Comparison of ENCODE assay signal across 14 mouse cellular contexts in the genomic region with DNA sequence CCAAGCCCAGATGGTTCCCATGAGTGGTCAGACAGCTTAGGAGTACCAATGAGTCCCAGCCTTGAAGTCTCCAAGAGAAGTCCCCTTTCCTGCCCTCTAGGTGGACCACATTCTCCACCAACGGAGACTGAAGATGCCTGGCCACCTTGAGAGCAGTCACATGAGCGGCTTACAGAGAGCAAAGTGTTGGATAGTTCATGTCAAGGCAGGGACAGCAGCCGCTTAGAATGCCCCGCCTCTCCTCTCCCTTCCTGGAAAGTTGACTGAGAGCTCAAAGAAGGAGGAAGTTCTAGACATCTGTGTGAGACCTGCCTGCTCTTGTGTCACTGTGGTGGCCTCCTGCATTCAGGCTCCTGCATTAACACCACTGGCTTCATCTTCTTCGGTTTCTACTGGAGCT. TPM values are rescaled to one million over a fixed set of nuclear protein-coding genes. Genes with fewer than 3 reads are reported as not detected.
DNase-seq lines count a peak whose midpoint lies in the region; ATAC-seq lines count a peak whose summit lies in the region.
"Had no signal": no experiment of that assay in that cellular context is flagged by ENCODE, and none has a peak within 500 bp of the region (broad histone marks: within the 10 kb centered on the region; RNA-seq: fewer than 3 reads in every experiment).

A gene (minus strand): TSS at position 135 of the 400 bp plus-strand sequence.

- no peaks in the 10 kb centered on the region for H3K36me3 ChIP-seq in liver, embryonic 12.5 days
- H3K36me3 ChIP-seq in midbrain, embryonic 16.5 days (ENCODE audit: control insufficient read depth, insufficient read depth, low read length): no peaks in the 10 kb centered on the region
- H3K36me3 ChIP-seq: embryonic facial prominence, embryonic 12.5 days; midbrain, embryonic 12.5 days; neural tube, embryonic 15.5 days had no signal

- 19% methylated on average over 5 of the region's 5 CpGs for WGBS in liver, embryonic 12.5 days (ENCODE audit: insufficient replicate concordance)
- WGBS in midbrain, embryonic 16.5 days: 85% methylated on average over 5 of the region's 5 CpGs

- no peaks in the 10 kb centered on the region for H3K27me3 ChIP-seq in liver, embryonic 12.5 days (replicated peaks)
- H3K27me3 ChIP-seq in midbrain, embryonic 16.5 days (ENCODE audit: control insufficient read depth, insufficient read depth, low read depth, low read length): no peaks in the 10 kb centered on the region
- H3K27me3 ChIP-seq: embryonic facial prominence, embryonic 12.5 days; midbrain, embryonic 12.5 days; neural tube, embryonic 15.5 days had no signal

- H3K4me1 ChIP-seq in liver, embryonic 12.5 days: peaks cover 26% of the 10 kb centered on the region; the same call in 1 of the 2 replicates
- peaks cover 9% of the 10 kb centered on the region for H3K4me1 ChIP-seq in midbrain, embryonic 16.5 days (ENCODE audit: control insufficient read depth, insufficient read depth, low read length)
- H3K4me1 ChIP-seq: midbrain, embryonic 12.5 days; neural tube, embryonic 15.5 days had no signal

- no peak within 1 kb of the TSS for H3K4me3 ChIP-seq in liver, embryonic 12.5 days
- H3K4me3 ChIP-seq in midbrain, embryonic 16.5 days (ENCODE audit: low read depth, low read length): no peak within 1 kb of the TSS
- H3K4me3 ChIP-seq: embryonic facial prominence, embryonic 12.5 days; midbrain, embryonic 12.5 days; neural tube, embryonic 15.5 days had no signal

- peak; percentile 13 for DNase-seq in liver
- DNase-seq in lung, postnatal 36 days: peak; percentile 63
- peak; percentile 59 for DNase-seq in thymus, postnatal 0 days (ENCODE audit: low spot score)
- DNase-seq in kidney, postnatal 36 days: no peak
- no peak for DNase-seq in kidney, postnatal 10 days
- DNase-seq: kidney, adult 9 months; left cerebral cortex, postnatal 4 days had no signal

- no peak for ATAC-seq in liver, embryonic 12.5 days
- ATAC-seq in hematopoietic stem cell, adult 5-6 weeks (replicated peaks in 1 of 2; ENCODE audit: insufficient read depth in 1 of 2, low FRiP score in 2 of 2, low TSS enrichment in 1 of 2, low read depth in 1 of 2, poor library complexity in 2 of 2, severe bottlenecking in 2 of 2): peak; percentile 77 to 79
- no peak for ATAC-seq in midbrain, embryonic 16.5 days

- no peaks in the 10 kb centered on the region for H3K9me3 ChIP-seq in liver, embryonic 12.5 days (replicated peaks)
- no peaks in the 10 kb centered on the region for H3K9me3 ChIP-seq in midbrain, embryonic 16.5 days (replicated peaks; ENCODE audit: control insufficient read depth, low read length, poor library complexity, severe bottlenecking)
- H3K9me3 ChIP-seq: embryonic facial prominence, embryonic 12.5 days; midbrain, embryonic 12.5 days; neural tube, embryonic 15.5 days had no signal

- no peak within 1 kb of the TSS for H3K27ac ChIP-seq in liver, embryonic 12.5 days
- H3K27ac ChIP-seq in midbrain, embryonic 16.5 days (ENCODE audit: low read length): no peak within 1 kb of the TSS
- H3K27ac ChIP-seq: embryonic facial prominence, embryonic 12.5 days; midbrain, embryonic 12.5 days; neural tube, embryonic 15.5 days had no signal

- no peak within 1 kb of the TSS for H3K9ac ChIP-seq in liver, embryonic 12.5 days
- no peak within 1 kb of the TSS for H3K9ac ChIP-seq in midbrain, embryonic 16.5 days (ENCODE audit: low read depth, low read length)
- H3K9ac ChIP-seq: embryonic facial prominence, embryonic 12.5 days; midbrain, embryonic 12.5 days; neural tube, embryonic 15.5 days had no signal

- H3K4me2 ChIP-seq in liver, embryonic 12.5 days: no peak within 1 kb of the TSS
- H3K4me2 ChIP-seq in midbrain, embryonic 16.5 days (ENCODE audit: low read length): no peak within 1 kb of the TSS
- H3K4me2 ChIP-seq: embryonic facial prominence, embryonic 12.5 days; midbrain, embryonic 12.5 days; neural tube, embryonic 15.5 days had no signal

RNA-seq across cellular contexts. Expression of the gene that starts here (rescaled TPM):
- not detected in 2 replicates for polyA plus RNA-seq in liver, embryonic 12.5 days (2016; fragmentation: Nextera tagmentation; extraction: Ambion mirVana)
- 0.13 and 0.20 TPM in 2 replicates for total RNA-seq in hematopoietic stem cell, adult 5-6 weeks (2017)
- polyA plus RNA-seq in thymus, postnatal 0 days (2015; fragmentation: Nextera tagmentation; extraction: Ambion mirVana): 0.39 and 0.58 TPM in 2 replicates
- 0.07 and 0.13 TPM in 2 replicates for polyA plus RNA-seq in midbrain, embryonic 16.5 days (2015; fragmentation: Nextera tagmentation; extraction: Ambion mirVana)
- polyA plus RNA-seq: stomach, embryonic 14.5 days had no signal

Comparison
In these comparisons a context has a peak if more than half of its experiments do, and no peak if none do; other contexts are left out.
1. Peak in ATAC-seq in hematopoietic stem cell, adult 5-6 weeks; RNA of the gene not detected or under 1 TPM.
2. Peak in DNase-seq in thymus, postnatal 0 days; RNA of the gene not detected or under 1 TPM.
3. DNase-seq: peak in liver (single experiment) and lung, postnatal 36 days (single experiment); none in kidney, postnatal 36 days (0 of 2) and kidney, postnatal 10 days (single experiment).